27 mouse cellular contexts compared by ENCODE assay signal in genomic region chr15:70675549-70675948, GRCm38 (mm10).
"Had no signal": no experiment of that assay in that cellular context is flagged by ENCODE, and none has a peak within 500 bp of the region (broad histone marks: within the 10 kb centered on the region; RNA-seq: fewer than 3 reads in every experiment).

No protein-coding gene starts in this region.

- H3K4me3 ChIP-seq: heart, adult 2 months; heart, embryonic 10.5 days; heart, embryonic 12.5 days; hindbrain, embryonic 10.5 days; hindbrain, embryonic 12.5 days; kidney, embryonic 15.5 days; limb, embryonic 13.5 days; limb, embryonic 15.5 days; liver, embryonic 12.5 days had no signal

- H3K27ac ChIP-seq: heart, adult 2 months; heart, embryonic 10.5 days; hindbrain, embryonic 10.5 days; hindbrain, embryonic 12.5 days; hindbrain, embryonic 14.5 days; kidney, embryonic 15.5 days; kidney, postnatal 0 days; limb, embryonic 13.5 days; limb, embryonic 15.5 days; liver, embryonic 12.5 days; liver, embryonic 14.5 days had no signal

- H3K9me3 ChIP-seq: heart, embryonic 10.5 days; heart, embryonic 12.5 days; hindbrain, embryonic 10.5 days; hindbrain, embryonic 12.5 days; kidney, embryonic 15.5 days; limb, embryonic 13.5 days; limb, embryonic 15.5 days; liver, embryonic 12.5 days had no signal

- H3K4me1 ChIP-seq: heart, embryonic 10.5 days; heart, embryonic 12.5 days; hindbrain, embryonic 10.5 days; hindbrain, embryonic 12.5 days; kidney, embryonic 15.5 days; limb, embryonic 13.5 days; limb, embryonic 15.5 days; liver, embryonic 12.5 days had no signal

- H3K36me3 ChIP-seq: heart, embryonic 10.5 days; heart, embryonic 12.5 days; hindbrain, embryonic 10.5 days; hindbrain, embryonic 12.5 days; kidney, embryonic 15.5 days; limb, embryonic 13.5 days; limb, embryonic 15.5 days; liver, embryonic 12.5 days had no signal

- H3K27me3 ChIP-seq: heart, embryonic 12.5 days; hindbrain, embryonic 12.5 days; kidney, embryonic 15.5 days; limb, embryonic 13.5 days; limb, embryonic 15.5 days; liver, embryonic 12.5 days had no signal

- H3K9ac ChIP-seq: heart, embryonic 12.5 days; hindbrain, embryonic 12.5 days; hindbrain, embryonic 14.5 days; kidney, embryonic 15.5 days; limb, embryonic 13.5 days; limb, embryonic 15.5 days; liver, embryonic 12.5 days; liver, embryonic 14.5 days had no signal

- H3K4me2 ChIP-seq: heart, embryonic 12.5 days; hindbrain, embryonic 12.5 days; hindbrain, embryonic 14.5 days; kidney, embryonic 15.5 days; limb, embryonic 13.5 days; limb, embryonic 15.5 days; liver, embryonic 12.5 days had no signal

- DNase-seq: gastrocnemius, postnatal 25 days; heart, adult 11 months; heart, adult 2 months; heart, postnatal 10 days; heart, postnatal 4 days; kidney, adult 11 months; kidney, adult 2 months; kidney, adult 9 months; kidney, postnatal 14 days; kidney, postnatal 36 days; layer of hippocampus, adult 9-11 months; layer of hippocampus, postnatal 36 days; left cerebral cortex, postnatal 4 days; lung, adult 18-20 months had no signal

- ATAC-seq: hindbrain, embryonic 16.5 days; intestine, embryonic 16.5 days; liver, embryonic 12.5 days had no signal
